Mouse (Mus musculus) frontal cortex, adult (tissue): Measurements from ENCODE around the gene Tctn1.
"Not testable (repeated sequence)": the region's sequence is repeated elsewhere in the genome, so short reads cannot be mapped to it uniquely, and the experiment has no call there.

Experiments used
- ATAC-seq: cut with Nextera tagmentation; 2 replicates; pipeline ENCODE4 v1.9.2; 2017; ENCODE audit warnings: mild to moderate bottlenecking, moderate library complexity, mixed read lengths; ENCODE audit not compliant: low TSS enrichment

Gene Tctn1

GRCm38 (mm10) chr5:122219655-122220629 lies 44.3 kb downstream of the Tctn1 start:
- no peak for ATAC-seq

GRCm38 (mm10) chr5:122218928-122219327 lies 45.3 kb downstream of the Tctn1 start:
- ATAC-seq, result no peak

GRCm38 (mm10) chr5:122218109-122218905 lies 46.0 kb downstream of the Tctn1 start:
- ATAC-seq, result no peak

GRCm38 (mm10) chr5:122217636-122218035 lies 46.6 kb downstream of the Tctn1 start:
- no peak for ATAC-seq

- no peak for ATAC-seq
Measured at GRCm38 (mm10) chr5:122213861-122214260, 50.4 kb downstream of the Tctn1 start.

GRCm38 (mm10) chr5:122212820-122213219 lies 51.4 kb downstream of the Tctn1 start:
- not testable (repeated sequence) for ATAC-seq

- no peak for ATAC-seq
Measured at GRCm38 (mm10) chr5:122212125-122212524, 52.1 kb downstream of the Tctn1 start.

- no peak for ATAC-seq
Measured at GRCm38 (mm10) chr5:122210890-122211289, 53.4 kb downstream of the Tctn1 start.

- no peak for ATAC-seq
Measured at GRCm38 (mm10) chr5:122209591-122210368, 54.5 kb downstream of the Tctn1 start.

GRCm38 (mm10) chr5:122208909-122209308 lies 55.4 kb downstream of the Tctn1 start:
- no peak for ATAC-seq

- no peak for ATAC-seq
Measured at GRCm38 (mm10) chr5:122206475-122206874, 57.8 kb downstream of the Tctn1 start, which contains the start of gene Hvcn1. Gene Hvcn1, plus strand, starts transcription at chr5:122206804.

- no peak for ATAC-seq
Measured at GRCm38 (mm10) chr5:122204180-122204579, 60.1 kb downstream of the Tctn1 start.

- no peak for ATAC-seq
Measured at GRCm38 (mm10) chr5:122201904-122202303, 62.4 kb downstream of the Tctn1 start.

GRCm38 (mm10) chr5:122200872-122201271 lies 63.4 kb downstream of the Tctn1 start:
- ATAC-seq, result no peak

- ATAC-seq, result no peak
Measured at GRCm38 (mm10) chr5:122192347-122192746, 71.9 kb downstream of the Tctn1 start.

- ATAC-seq, result no peak
Measured at GRCm38 (mm10) chr5:122191269-122192063, 72.8 kb downstream of the Tctn1 start.

- no peak for ATAC-seq
Measured at GRCm38 (mm10) chr5:122190465-122190864, 73.8 kb downstream of the Tctn1 start.

- no peak for ATAC-seq
Measured at GRCm38 (mm10) chr5:122189115-122189514, 75.1 kb downstream of the Tctn1 start.
